Mouse (Mus musculus) kidney, adult 9 months (tissue): ENCODE measurements at regions not wholly inside any gene's neighbourhood (a gene's known extent, or its start where the extent isn't known, plus 50 kb on each side); places are given as distances from the start of the nearest gene placed in this dataset.
"Not testable (repeated sequence)": the region's sequence is repeated elsewhere in the genome, so short reads cannot be mapped to it uniquely, and the experiment has no call there.

ENCODE experiments used
- DNase-seq: peaks from one replicate; pipeline ENCODE4 v3.0.0; 2022

- DNase-seq = not testable (repeated sequence)
Observed at GRCm38 (mm10) chr13:3035291-3035690, 502.6 kb upstream of the Gdi2 start.

GRCm38 (mm10) chr13:3037010-3037409 lies 500.9 kb upstream of the Gdi2 start:
- peak; percentile 3 for DNase-seq

- DNase-seq = not testable (repeated sequence)
Observed at GRCm38 (mm10) chr13:3046381-3047105, 491.3 kb upstream of the Gdi2 start.

GRCm38 (mm10) chr13:3083480-3083879 lies 454.4 kb upstream of the Gdi2 start:
- not testable (repeated sequence) for DNase-seq

GRCm38 (mm10) chr13:3089971-3090370 lies 447.9 kb upstream of the Gdi2 start:
- not testable (repeated sequence) for DNase-seq

- peak; percentile 21 for DNase-seq
Observed at GRCm38 (mm10) chr13:3106543-3106942, 431.3 kb upstream of the Gdi2 start.

GRCm38 (mm10) chr13:3128150-3128549 lies 409.7 kb upstream of the Gdi2 start:
- not testable (repeated sequence) for DNase-seq

- DNase-seq = not testable (repeated sequence)
Observed at GRCm38 (mm10) chr13:3137281-3137680, 400.6 kb upstream of the Gdi2 start.

- no peak for DNase-seq
Observed at GRCm38 (mm10) chr13:3138698-3139097, 399.2 kb upstream of the Gdi2 start.

GRCm38 (mm10) chr13:3145513-3145912 lies 392.4 kb upstream of the Gdi2 start:
- not testable (repeated sequence) for DNase-seq
